Mouse (Mus musculus) hindbrain, embryonic 14.5 days (tissue): ENCODE results near the gene Trap1a. TPM values are rescaled to one million over a fixed set of nuclear protein-coding genes. Genes with fewer than 3 reads are reported as not detected.

ENCODE experiments used
- ATAC-seq: fragments of 200-750 bp; cut with Nextera tagmentation; 2 replicates; pipeline ENCODE4 v1.8.0; 2017; ENCODE audit warnings: moderate number of reproducible peaks, mild to moderate bottlenecking, moderate TSS enrichment, moderate library complexity; ENCODE audit not compliant: low FRiP score
- DNase-seq: peaks from one replicate; pipeline ENCODE4 v3.0.0-alpha.2; 2015; ENCODE audit warnings: low spot score
- H3K27ac ChIP-seq: fragments of 300-500 bp; sonication (generic); 2 replicates; pipeline ENCODE4 v1.5.1; 2014; ENCODE audit warnings: mild to moderate bottlenecking, moderate library complexity
- H3K27me3 ChIP-seq: fragments of 300-500 bp; sonication (generic); 2 replicates; pipeline ENCODE4 v1.6.1; 2014; ENCODE audit warnings: mild to moderate bottlenecking, low read length, mixed read lengths; ENCODE audit not compliant: control insufficient read depth, insufficient read depth
- H3K36me3 ChIP-seq: fragments of 300-500 bp; sonication (generic); replicated peaks from 2 replicates; pipeline ENCODE4 v1.6.1; 2014; ENCODE audit not compliant: control insufficient read depth, insufficient read depth
- H3K4me1 ChIP-seq: fragments of 300-500 bp; sonication (generic); replicated peaks from 2 replicates; pipeline ENCODE4 v1.6.1; 2014; ENCODE audit warnings: antibody characterized with exemption, low read length, mixed read lengths; ENCODE audit not compliant: control insufficient read depth, insufficient read depth
- H3K4me2 ChIP-seq: fragments of 300-500 bp; sonication (generic); replicated peaks from 2 replicates; pipeline ENCODE4 v1.6.1; 2014; ENCODE audit warnings: mild to moderate bottlenecking, moderate library complexity
- H3K4me3 ChIP-seq: fragments of 300-500 bp; sonication (generic); replicated peaks from 2 replicates; pipeline ENCODE4 v1.5.1; 2014; ENCODE audit warnings: mild to moderate bottlenecking, low read length
- H3K9ac ChIP-seq: fragments of 300-500 bp; sonication (generic); 2 replicates; pipeline ENCODE4 v1.6.1; 2014
- H3K9me3 ChIP-seq: fragments of 300-500 bp; sonication (generic); 2 replicates; pipeline ENCODE4 v1.6.1; 2016; ENCODE audit warnings: low read length; ENCODE audit not compliant: control insufficient read depth
- WGBS: fragments of 180-500 bp; shearing (Covaris S2); extraction: QIAGEN DNeasy Blood & Tissue Kit; methylation state at CpG from one replicate; pipeline ENCODE4 v1.1.7; 2014; 5-methylcytosine and 5-hydroxymethylcytosine counted together
- polyA plus RNA-seq: library from polyadenylated mRNA; unstranded; fragments of >200 nt; fragmentation: Nextera tagmentation; extraction: Ambion mirVana; gene quantifications from 2 replicates; pipeline ENCODE4 v1.2.1, GENCODE M21; 2014

Trap1a gene
- polyA plus RNA-seq, 1 experiment from 2014 or later, result not detected

DNA sequence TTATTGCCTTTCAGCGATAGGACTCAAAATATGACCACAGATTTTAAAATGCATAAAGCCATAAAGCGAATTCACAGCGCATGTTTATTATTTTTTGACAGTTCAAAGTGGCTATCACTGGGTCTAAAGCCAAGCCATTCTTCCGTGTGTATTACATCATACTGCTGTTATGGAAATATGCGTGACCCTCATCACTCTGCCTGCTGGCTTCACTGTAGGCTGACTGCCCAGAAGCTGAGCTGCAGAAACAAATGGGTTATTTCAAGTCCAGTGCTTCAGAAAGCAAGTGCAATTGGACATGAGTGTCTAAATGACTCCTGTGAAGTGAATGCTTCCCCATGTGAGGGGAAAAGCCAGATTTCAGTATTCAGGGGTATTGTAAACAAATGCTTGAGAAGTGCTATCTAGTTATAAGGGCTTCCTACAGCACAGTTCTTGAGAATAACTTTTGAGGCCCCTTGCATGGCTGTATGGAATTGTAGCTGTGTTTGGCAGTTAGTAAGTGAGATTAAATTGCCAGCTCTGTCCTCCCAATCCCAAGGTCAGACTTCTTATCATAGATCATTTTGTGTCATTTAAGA lies 18.8 kb downstream of the Trap1a start:
- 67% methylated on average over 5 of the region's 5 CpGs for WGBS
- Histone ChIP-seq H3K27me3 (no peaks in the 10 kb centered on the region), H3K4me1 (no peaks in the 10 kb centered on the region), H3K9me3 (no peaks in the 10 kb centered on the region), H3K9ac (no peak overlapping the region), H3K36me3 (no peaks in the 10 kb centered on the region), H3K27ac (no peak overlapping the region), H3K4me2 (no peak overlapping the region), H3K4me3 (no peak overlapping the region)
- DNase-seq (peak; percentile 24), ATAC-seq (no peak)

DNA sequence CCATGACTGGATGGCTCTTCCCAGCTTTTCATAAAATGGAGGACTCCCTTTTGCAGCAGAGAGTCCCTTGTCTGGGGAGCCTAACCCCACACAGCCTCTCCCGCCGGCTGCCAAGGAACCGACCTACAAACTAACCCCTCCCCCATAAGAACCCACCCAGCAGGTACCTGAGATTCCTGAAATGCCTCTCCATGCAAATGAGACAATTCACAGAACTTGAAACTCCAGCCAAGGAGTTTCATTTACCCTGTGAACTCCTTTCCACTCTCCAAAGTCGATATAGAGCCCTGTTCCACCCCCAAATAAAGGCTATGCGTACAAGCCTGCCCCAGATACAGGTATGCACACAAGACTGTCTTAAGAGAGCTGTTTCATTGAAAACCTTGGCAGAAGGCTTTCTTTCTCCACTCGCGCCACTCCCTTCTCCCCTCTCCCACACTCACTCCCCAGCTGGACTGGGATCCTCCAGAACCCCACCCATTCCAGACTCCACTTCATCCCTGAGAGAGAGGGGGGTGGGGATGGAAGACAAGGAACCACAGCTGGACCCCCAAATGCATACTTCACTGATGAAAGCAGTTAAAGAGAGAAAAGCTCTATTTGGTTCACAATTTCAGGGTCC lies 24.3 kb downstream of the Trap1a start:
- no peak for ATAC-seq
- no peaks in the 10 kb centered on the region for H3K36me3 ChIP-seq
- H3K9ac ChIP-seq, result no peak overlapping the region
- H3K4me1 ChIP-seq, result no peaks in the 10 kb centered on the region
- H3K27ac ChIP-seq, result no peak overlapping the region
- no peaks in the 10 kb centered on the region for H3K9me3 ChIP-seq
- H3K4me2 ChIP-seq, result no peak overlapping the region
- H3K4me3 ChIP-seq, result no peak overlapping the region
- no peaks in the 10 kb centered on the region for H3K27me3 ChIP-seq
- 71% methylated on average over 7 of the region's 7 CpGs for WGBS
- no peak for DNase-seq

DNA sequence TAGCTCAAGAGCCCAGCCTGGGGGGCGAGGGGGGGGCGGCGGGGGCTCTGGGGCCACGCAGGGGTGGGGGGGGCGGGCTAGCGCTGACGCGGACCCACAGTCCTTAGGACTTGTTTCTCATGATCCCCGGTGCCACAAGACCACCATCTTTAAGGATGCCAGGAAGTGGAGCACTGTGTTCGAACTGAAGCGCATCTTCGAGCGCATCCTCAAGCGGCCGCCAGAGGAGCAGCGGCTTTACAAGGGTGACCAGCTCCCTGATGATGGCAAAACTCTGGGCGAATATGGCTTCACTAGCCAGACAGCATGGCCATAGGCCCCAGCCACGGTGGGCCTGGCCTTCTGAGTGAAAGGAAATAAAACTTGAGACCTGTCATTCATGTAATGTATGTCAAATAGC lies 24.9 kb downstream of the Trap1a start:
- no peak overlapping the region for H3K9ac ChIP-seq
- DNase-seq, result no peak
- no peak overlapping the region for H3K27ac ChIP-seq
- no peak overlapping the region for H3K4me3 ChIP-seq
- no peak for ATAC-seq
- H3K4me2 ChIP-seq, result no peak overlapping the region
- 74% methylated on average over 18 of the region's 18 CpGs for WGBS
- H3K9me3 ChIP-seq, result no peaks in the 10 kb centered on the region
- no peaks in the 10 kb centered on the region for H3K4me1 ChIP-seq
- no peaks in the 10 kb centered on the region for H3K36me3 ChIP-seq
- H3K27me3 ChIP-seq, result no peaks in the 10 kb centered on the region

DNA sequence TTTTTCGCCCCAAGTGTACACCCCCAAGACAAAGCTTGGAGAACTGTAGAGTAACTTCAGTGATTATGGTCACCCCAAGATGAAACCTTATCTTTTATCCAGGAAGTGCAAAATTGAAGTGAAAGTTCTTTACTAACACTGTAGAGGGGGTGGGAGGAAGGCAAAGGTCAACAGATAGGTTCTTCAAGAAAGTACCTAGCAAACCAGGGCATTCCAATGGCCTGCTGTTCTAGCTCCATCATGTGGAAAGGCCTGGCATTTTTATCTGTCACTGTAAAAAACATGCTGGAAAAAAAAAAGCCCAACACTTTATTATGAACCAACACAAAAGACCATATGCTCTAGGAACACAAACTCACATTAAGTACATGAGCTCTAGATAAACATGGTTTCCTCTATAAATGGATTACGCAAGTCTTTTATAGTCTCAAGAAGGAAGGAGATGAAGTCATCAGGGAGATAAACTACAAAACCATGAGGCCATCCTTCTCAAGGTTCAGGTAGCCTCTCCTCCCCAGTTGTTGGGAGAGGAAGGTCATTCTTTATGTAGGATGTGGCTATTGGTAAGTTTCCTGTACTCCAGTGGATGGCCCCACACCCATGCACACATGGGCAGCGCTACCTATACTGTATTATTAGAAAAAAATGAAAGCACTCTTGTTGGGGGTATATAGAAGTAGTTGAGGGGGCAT lies 33.5 kb downstream of the Trap1a start:
- no peaks in the 10 kb centered on the region for H3K4me1 ChIP-seq
- WGBS, result 92% methylated on average over 3 of the region's 3 CpGs
- DNase-seq, result no peak
- H3K36me3 ChIP-seq, result no peaks in the 10 kb centered on the region
- H3K27me3 ChIP-seq, result no peaks in the 10 kb centered on the region
- no peaks in the 10 kb centered on the region for H3K9me3 ChIP-seq
- no peak overlapping the region for H3K4me2 ChIP-seq
- H3K4me3 ChIP-seq, result no peak overlapping the region
- no peak overlapping the region for H3K9ac ChIP-seq
- ATAC-seq, result no peak
- no peak overlapping the region for H3K27ac ChIP-seq

DNA sequence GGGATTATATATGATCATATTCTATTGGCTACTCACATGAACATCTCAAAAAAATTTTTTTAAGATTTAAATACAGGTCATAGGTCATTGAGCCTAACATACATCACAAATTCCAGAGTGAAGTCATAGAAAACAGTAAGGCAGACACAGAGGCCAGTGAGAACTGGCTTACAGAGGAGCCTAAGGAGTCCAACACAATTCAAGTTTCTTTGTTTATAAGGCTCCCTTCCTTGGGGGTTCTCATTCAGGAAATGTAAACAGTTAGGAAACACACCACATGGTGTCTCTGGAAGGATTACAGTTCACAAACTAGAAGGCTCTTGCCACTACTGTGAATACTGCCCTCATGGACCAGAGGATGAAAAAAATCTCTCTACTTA lies 34.0 kb downstream of the Trap1a start:
- ATAC-seq, result no peak

DNA sequence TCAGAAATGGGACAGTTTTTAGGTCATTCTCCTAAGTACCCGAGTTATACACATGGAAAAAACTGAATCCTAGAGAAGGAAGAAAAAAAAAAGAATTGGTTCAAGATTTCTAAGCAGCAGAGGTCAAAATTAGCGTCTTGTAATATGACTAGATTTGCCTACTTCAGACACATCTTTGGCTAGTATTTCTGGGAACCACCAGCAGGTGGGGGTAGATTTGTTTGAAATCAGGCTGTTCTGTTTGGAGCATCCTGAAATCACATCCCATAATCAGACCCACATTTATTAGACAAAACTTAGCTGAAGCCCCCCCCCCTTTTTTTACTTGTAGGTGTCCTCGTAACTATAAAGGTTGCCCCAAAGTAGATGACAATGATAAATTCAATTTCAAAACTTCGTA lies 35.6 kb downstream of the Trap1a start:
- WGBS, result 59% methylated on average over 4 of the region's 4 CpGs
- Histone ChIP-seq H3K36me3 (no peaks in the 10 kb centered on the region), H3K4me3 (no peak overlapping the region), H3K9me3 (no peaks in the 10 kb centered on the region), H3K9ac (no peak overlapping the region), H3K27me3 (no peaks in the 10 kb centered on the region), H3K4me2 (no peak overlapping the region), H3K4me1 (no peaks in the 10 kb centered on the region), H3K27ac (no peak overlapping the region)
- ATAC-seq (no peak), DNase-seq (peak; percentile 44)

More for the DNA sequence above, 34.0 kb downstream of the Trap1a start:
- H3K9me3 ChIP-seq, result no peaks in the 10 kb centered on the region
- H3K27ac ChIP-seq, result no peak overlapping the region
- H3K4me3 ChIP-seq, result no peak overlapping the region
- no peak for DNase-seq
- no peak overlapping the region for H3K4me2 ChIP-seq
- no peaks in the 10 kb centered on the region for H3K4me1 ChIP-seq
- no peak overlapping the region for H3K9ac ChIP-seq
- no peaks in the 10 kb centered on the region for H3K36me3 ChIP-seq
- no peaks in the 10 kb centered on the region for H3K27me3 ChIP-seq

DNA sequence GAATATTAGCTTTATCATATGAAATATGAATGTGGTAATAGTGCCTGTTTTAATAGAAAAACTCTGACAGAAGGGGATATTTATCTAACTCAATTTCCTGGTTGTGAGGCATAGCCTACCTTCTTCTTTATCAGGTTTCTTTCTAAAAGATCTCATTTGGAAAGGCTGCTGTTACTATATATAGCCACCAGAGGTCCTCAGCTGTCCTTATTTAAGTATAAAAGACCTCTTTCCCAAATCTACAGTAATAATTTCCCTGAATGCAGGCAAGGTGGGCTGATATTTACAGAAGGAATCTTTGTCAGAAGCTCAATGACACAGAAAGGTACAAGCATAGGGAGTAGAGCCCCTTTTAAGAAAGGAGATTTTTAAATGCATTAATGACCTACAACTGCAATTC lies 39.2 kb downstream of the Trap1a start:
- H3K27ac ChIP-seq, result no peak overlapping the region
- DNase-seq (peak; percentile 60), ATAC-seq (no peak)
- H3K9me3 ChIP-seq, result no peaks in the 10 kb centered on the region
- no peak overlapping the region for H3K9ac ChIP-seq
- no peaks in the 10 kb centered on the region for H3K36me3 ChIP-seq
- H3K4me1 ChIP-seq, result no peaks in the 10 kb centered on the region
- H3K27me3 ChIP-seq, result 0 out of 2 replicates have a peak, but pooled peaks cover 4% of the 10 kb centered on the region
- no peak overlapping the region for H3K4me2 ChIP-seq
- H3K4me3 ChIP-seq, result no peak overlapping the region

Other genes starting within 250 kb of the Trap1a start
- not detected in 2 replicates for gene Serpina7, start 248.4 kb upstream of the Trap1a start, polyA plus RNA-seq
- gene 4930513O06Rik, start 247.4 kb upstream of the Trap1a start, polyA plus RNA-seq, result not detected in 2 replicates
- gene 4933428M09Rik, start 154.5 kb upstream of the Trap1a start, polyA plus RNA-seq, result not detected in 2 replicates
- gene Mum1l1, start 123.6 kb upstream of the Trap1a start, polyA plus RNA-seq, result 12.1 and 14.3 TPM in 2 replicates
- gene D330045A20Rik, start 146.7 kb downstream of the Trap1a start, polyA plus RNA-seq, result 0.94 and 1.1 TPM in 2 replicates
- 4.9 and 5.3 TPM in 2 replicates for gene Rnf128, start 229.6 kb downstream of the Trap1a start, polyA plus RNA-seq